9 mouse cellular contexts compared by ENCODE assay signal in genomic region chr3:68693441-68694048, GRCm38 (mm10). TPM values are rescaled to one million over a fixed set of nuclear protein-coding genes. Genes with fewer than 3 reads are reported as not detected.
A peak's percentile ranks its signal among the peaks of the same experiment; 100 is the strongest.
DNase-seq lines count a peak whose midpoint lies in the region; ATAC-seq lines count a peak whose summit lies in the region.
"Had no signal": no experiment of that assay in that cellular context is flagged by ENCODE, and none has a peak within 500 bp of the region (broad histone marks: within the 10 kb centered on the region; RNA-seq: fewer than 3 reads in every experiment).

No protein-coding gene starts in this region.

- no peak overlapping the region for H3K4me2 ChIP-seq in hindbrain, embryonic 16.5 days (ENCODE audit: low read length)
- H3K4me2 ChIP-seq in hindbrain, embryonic 12.5 days (replicated peaks), result no peak overlapping the region
- no peak overlapping the region for H3K4me2 ChIP-seq in kidney, embryonic 16.5 days (replicated peaks; ENCODE audit: low read depth, low read length)
- H3K4me2 ChIP-seq in limb, embryonic 13.5 days (replicated peaks), result no peak overlapping the region

- H3K36me3 ChIP-seq in hindbrain, embryonic 16.5 days (ENCODE audit: control insufficient read depth, insufficient read depth, low read length), result no peaks in the 10 kb centered on the region
- H3K36me3 ChIP-seq in hindbrain, embryonic 12.5 days, result no peaks in the 10 kb centered on the region
- H3K36me3 ChIP-seq in kidney, embryonic 16.5 days (ENCODE audit: insufficient read depth, low read length), result no peaks in the 10 kb centered on the region
- H3K36me3 ChIP-seq in limb, embryonic 13.5 days, result no peaks in the 10 kb centered on the region

- no peaks in the 10 kb centered on the region for H3K27me3 ChIP-seq in hindbrain, embryonic 16.5 days (replicated peaks; ENCODE audit: control insufficient read depth, insufficient read depth, low read length)
- H3K27me3 ChIP-seq in hindbrain, embryonic 12.5 days, result no peaks in the 10 kb centered on the region
- H3K27me3 ChIP-seq in kidney, embryonic 16.5 days (ENCODE audit: insufficient read depth, low read length), result no peaks in the 10 kb centered on the region
- H3K27me3 ChIP-seq in limb, embryonic 13.5 days, result no peaks in the 10 kb centered on the region

- no peak overlapping the region for H3K4me3 ChIP-seq in hindbrain, embryonic 16.5 days (ENCODE audit: low read length)
- no peak overlapping the region for H3K4me3 ChIP-seq in hindbrain, embryonic 12.5 days
- no peak overlapping the region for H3K4me3 ChIP-seq in kidney, embryonic 16.5 days (ENCODE audit: low read length)
- no peak overlapping the region for H3K4me3 ChIP-seq in limb, embryonic 13.5 days

- peaks cover 9% of the 10 kb centered on the region for H3K4me1 ChIP-seq in hindbrain, embryonic 16.5 days (ENCODE audit: control insufficient read depth, insufficient read depth, low read depth, low read length)
- peaks cover 9% of the 10 kb centered on the region; the same call in 1 of the 2 replicates for H3K4me1 ChIP-seq in hindbrain, embryonic 12.5 days
- H3K4me1 ChIP-seq in kidney, embryonic 16.5 days (ENCODE audit: insufficient read depth, low read length), result peaks cover 16% of the 10 kb centered on the region
- peaks cover 19% of the 10 kb centered on the region for H3K4me1 ChIP-seq in limb, embryonic 13.5 days

- H3K27ac ChIP-seq in hindbrain, embryonic 16.5 days (ENCODE audit: low read depth, low read length), result no peak overlapping the region
- H3K27ac ChIP-seq in hindbrain, embryonic 12.5 days, result no peak overlapping the region
- 0 out of 2 replicates have a peak overlapping the region, but pooled peaks have one; percentile 25 for H3K27ac ChIP-seq in kidney, embryonic 16.5 days (ENCODE audit: low read length)
- H3K27ac ChIP-seq in limb, embryonic 13.5 days, result no peak overlapping the region

- no peaks in the 10 kb centered on the region for H3K9me3 ChIP-seq in hindbrain, embryonic 16.5 days (ENCODE audit: control insufficient read depth, low read length)
- no peaks in the 10 kb centered on the region for H3K9me3 ChIP-seq in hindbrain, embryonic 12.5 days (replicated peaks)
- H3K9me3 ChIP-seq in kidney, embryonic 16.5 days (ENCODE audit: low read length), result no peaks in the 10 kb centered on the region
- no peaks in the 10 kb centered on the region for H3K9me3 ChIP-seq in limb, embryonic 13.5 days

- H3K9ac ChIP-seq in hindbrain, embryonic 16.5 days (ENCODE audit: low read depth, low read length), result no peak overlapping the region
- no peak overlapping the region for H3K9ac ChIP-seq in hindbrain, embryonic 12.5 days
- H3K9ac ChIP-seq in kidney, embryonic 16.5 days (replicated peaks; ENCODE audit: low read length), result no peak overlapping the region
- no peak overlapping the region for H3K9ac ChIP-seq in limb, embryonic 13.5 days

- WGBS in hindbrain, embryonic 16.5 days, result 36% methylated on average over 11 of the region's 11 CpGs
- 42% methylated on average over 11 of the region's 11 CpGs for WGBS in hindbrain, embryonic 12.5 days
- WGBS in kidney, embryonic 16.5 days, result 39% methylated on average over 11 of the region's 11 CpGs
- 38% methylated on average over 11 of the region's 11 CpGs for WGBS in limb, embryonic 13.5 days

- peak; percentile 67 for DNase-seq in adrenal gland, postnatal 14 days
- DNase-seq in frontal cortex, postnatal 36 days (ENCODE audit: low spot score in 2 of 2), result peak; percentile 82 to 85

- ATAC-seq in hindbrain, embryonic 16.5 days, result peak; percentile 88
- ATAC-seq in hindbrain, embryonic 12.5 days (ENCODE audit: low FRiP score), result no peak
- peak; percentile 58; the same call in 1 of the 2 replicates for ATAC-seq in kidney, embryonic 16.5 days (ENCODE audit: low FRiP score, low TSS enrichment)
- peak; percentile 74 for ATAC-seq in limb, embryonic 13.5 days (ENCODE audit: low FRiP score, low read depth)
- ATAC-seq in neutrophil, adult 5-6 weeks (ENCODE audit: extremely low read depth, insufficient number of reproducible peaks, low FRiP score, poor library complexity, severe bottlenecking), result peak; percentile 53
- no peak for ATAC-seq in erythroid progenitor cell, adult 5-6 weeks (replicated peaks; ENCODE audit: low FRiP score, poor library complexity, severe bottlenecking)

RNA-seq across cellular contexts. Expression of gene Il12a, which starts 3.1 kb away (rescaled TPM):
- 0.26 and 0.28 TPM in 2 replicates for polyA plus RNA-seq in hindbrain, embryonic 16.5 days (2015; fragmentation: Nextera tagmentation; extraction: Ambion mirVana)
- 0.18 TPM in 1 of 2 replicates, not detected in the other for polyA plus RNA-seq in hindbrain, embryonic 12.5 days (2016; fragmentation: Nextera tagmentation; extraction: Ambion mirVana)
- total RNA-seq in adrenal gland, postnatal 14 days (2021), result 0.59 and 1.6 TPM in 2 replicates
- polyA plus RNA-seq in kidney, embryonic 16.5 days (2015; fragmentation: Nextera tagmentation; extraction: Ambion mirVana), result 0.41 TPM in 1 of 2 replicates, not detected in the other
- 0.14 and 0.45 TPM in 2 replicates for polyA plus RNA-seq in limb, embryonic 13.5 days (2015; fragmentation: Nextera tagmentation; extraction: Ambion mirVana)
- total RNA-seq in neutrophil, adult 5-6 weeks (2017), result 26.9 and 34.1 TPM in 2 replicates
- 4.6 and 19.8 TPM in 2 replicates for total RNA-seq in erythroid progenitor cell, adult 5-6 weeks (2015; ENCODE audit: low replicate concordance)
- 3.1 and 10.4 TPM in 2 replicates for total RNA-seq in erythroid progenitor cell, adult 5-6 weeks (2017; ENCODE audit: low replicate concordance)
- polyA plus RNA-seq: stomach, embryonic 14.5 days had no signal

Comparison
In these comparisons a context has a peak if more than half of its experiments do, and no peak if none do; other contexts are left out.
1. ATAC-seq: peak in hindbrain, embryonic 16.5 days (single experiment), kidney, embryonic 16.5 days (single experiment), limb, embryonic 13.5 days (single experiment) and neutrophil, adult 5-6 weeks (single experiment); none in hindbrain, embryonic 12.5 days (single experiment) and erythroid progenitor cell, adult 5-6 weeks (single experiment).